Comparison of ENCODE assay signal across 24 mouse cellular contexts in the genomic region with DNA sequence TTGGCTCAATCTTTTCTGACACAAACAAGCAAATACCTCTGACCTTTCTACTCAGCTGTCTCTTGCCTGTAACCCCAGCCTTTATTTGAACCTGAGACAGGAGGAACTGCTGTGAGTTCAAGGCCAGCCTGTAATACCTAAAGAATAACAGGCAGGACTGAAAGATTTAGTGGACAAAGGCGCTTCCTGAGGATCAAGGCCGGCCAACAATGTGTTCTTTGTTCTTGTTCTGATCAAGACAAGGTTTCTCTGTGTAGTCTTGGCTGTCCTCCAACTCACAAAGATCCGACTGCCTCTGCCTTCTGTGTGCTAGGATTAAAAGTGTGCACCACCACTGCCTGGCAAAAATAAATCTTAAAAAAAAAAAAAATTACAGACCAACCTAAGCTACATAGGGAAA. TPM values are rescaled to one million over a fixed set of nuclear protein-coding genes. Genes with fewer than 3 reads are reported as not detected.
DNase-seq lines count a peak whose midpoint lies in the region; ATAC-seq and TF ChIP-seq lines count a peak whose summit lies in the region.
"Had no signal": no experiment of that assay in that cellular context is flagged by ENCODE, and none has a peak within 500 bp of the region (broad histone marks: within the 10 kb centered on the region; RNA-seq: fewer than 3 reads in every experiment).

No protein-coding gene starts in this region.

- 0 out of 2 replicates have a peak overlapping the region, but pooled peaks have one; percentile 14 for H3K27ac ChIP-seq in forebrain, embryonic 13.5 days
- H3K27ac ChIP-seq in forebrain, embryonic 14.5 days (ENCODE audit: low read depth, low read length), result no peak overlapping the region
- no peak overlapping the region for H3K27ac ChIP-seq in lung, embryonic 14.5 days (ENCODE audit: low read depth)
- peak overlapping the region; percentile 97 for H3K27ac ChIP-seq in limb, embryonic 10.5 days
- no peak overlapping the region for H3K27ac ChIP-seq in gastrocnemius, adult 2 months
- H3K27ac ChIP-seq: hindbrain, embryonic 12.5 days; kidney, postnatal 0 days; limb, embryonic 15.5 days; liver, embryonic 14.5 days; midbrain, embryonic 13.5 days had no signal

- peaks cover 71% of the 10 kb centered on the region for H3K36me3 ChIP-seq in forebrain, embryonic 13.5 days (ENCODE audit: poor library complexity, severe bottlenecking)
- H3K36me3 ChIP-seq in forebrain, embryonic 14.5 days (ENCODE audit: control insufficient read depth, insufficient read depth, low read length), result peaks cover 52% of the 10 kb centered on the region
- peaks cover 47% of the 10 kb centered on the region for H3K36me3 ChIP-seq in lung, embryonic 14.5 days (ENCODE audit: insufficient read depth)
- peaks cover 75% of the 10 kb centered on the region for H3K36me3 ChIP-seq in limb, embryonic 10.5 days

- ATAC-seq in forebrain, embryonic 13.5 days, result no peak
- no peak for ATAC-seq in forebrain, embryonic 14.5 days
- ATAC-seq in lung, embryonic 14.5 days (ENCODE audit: insufficient read depth), result no peak
- ATAC-seq: intestine, embryonic 16.5 days; midbrain, embryonic 13.5 days; Patski had no signal

- no peak overlapping the region for H3K4me2 ChIP-seq in forebrain, embryonic 13.5 days
- H3K4me2 ChIP-seq in forebrain, embryonic 14.5 days (ENCODE audit: low read length), result no peak overlapping the region
- no peak overlapping the region for H3K4me2 ChIP-seq in lung, embryonic 14.5 days
- H3K4me2 ChIP-seq: hindbrain, embryonic 12.5 days; limb, embryonic 15.5 days; midbrain, embryonic 13.5 days had no signal

- no peaks in the 10 kb centered on the region for H3K9me3 ChIP-seq in forebrain, embryonic 13.5 days (replicated peaks)
- no peaks in the 10 kb centered on the region for H3K9me3 ChIP-seq in forebrain, embryonic 14.5 days (replicated peaks; ENCODE audit: control insufficient read depth, low read length)
- no peaks in the 10 kb centered on the region for H3K9me3 ChIP-seq in lung, embryonic 14.5 days (ENCODE audit: low read depth, low read length)
- no peaks in the 10 kb centered on the region for H3K9me3 ChIP-seq in limb, embryonic 10.5 days (replicated peaks)
- H3K9me3 ChIP-seq: G1E; hindbrain, embryonic 12.5 days; limb, embryonic 15.5 days; megakaryocyte, embryonic 14.5 days; midbrain, embryonic 13.5 days had no signal

- H3K27me3 ChIP-seq in forebrain, embryonic 13.5 days, result no peaks in the 10 kb centered on the region
- H3K27me3 ChIP-seq in forebrain, embryonic 14.5 days (replicated peaks; ENCODE audit: control insufficient read depth, insufficient read depth, low read length), result no peaks in the 10 kb centered on the region
- no peaks in the 10 kb centered on the region for H3K27me3 ChIP-seq in lung, embryonic 14.5 days (ENCODE audit: insufficient read depth, low read length)
- H3K27me3 ChIP-seq in limb, embryonic 10.5 days (ENCODE audit: low read depth, poor library complexity, severe bottlenecking), result no peaks in the 10 kb centered on the region
- H3K27me3 ChIP-seq: limb, embryonic 15.5 days; midbrain, embryonic 13.5 days; Patski had no signal

- 35% methylated on average over 3 of the region's 3 CpGs for WGBS in forebrain, embryonic 13.5 days
- 33% methylated on average over 3 of the region's 3 CpGs for WGBS in forebrain, embryonic 14.5 days
- 53% methylated on average over 3 of the region's 3 CpGs for WGBS in lung, embryonic 14.5 days
- WGBS in lung, adult 2 months, result 50% methylated on average over 3 of the region's 3 CpGs
- 68% methylated on average over 3 of the region's 3 CpGs for WGBS in limb, embryonic 10.5 days

- H3K4me1 ChIP-seq in forebrain, embryonic 13.5 days, result peaks cover 37% of the 10 kb centered on the region
- peaks cover 16% of the 10 kb centered on the region for H3K4me1 ChIP-seq in forebrain, embryonic 14.5 days (ENCODE audit: control insufficient read depth, insufficient read depth, low read length)
- H3K4me1 ChIP-seq in lung, embryonic 14.5 days (ENCODE audit: insufficient read depth), result peaks cover 3% of the 10 kb centered on the region; the same call in 1 of the 2 replicates
- no peaks in the 10 kb centered on the region for H3K4me1 ChIP-seq in lung, adult 2 months (ENCODE audit: control insufficient read depth, insufficient read depth, low read length)
- H3K4me1 ChIP-seq in limb, embryonic 10.5 days, result peaks cover 67% of the 10 kb centered on the region

- H3K9ac ChIP-seq in forebrain, embryonic 13.5 days, result no peak overlapping the region
- no peak overlapping the region for H3K9ac ChIP-seq in forebrain, embryonic 14.5 days (ENCODE audit: low read length)
- no peak overlapping the region for H3K9ac ChIP-seq in lung, embryonic 14.5 days
- H3K9ac ChIP-seq: hindbrain, embryonic 12.5 days; limb, embryonic 15.5 days; liver, embryonic 14.5 days; midbrain, embryonic 13.5 days had no signal

- intact Hi-C loops in gastrocnemius, adult 2 months (cut with DNase I), result no loop called here

- H3K4me3 ChIP-seq in forebrain, embryonic 13.5 days, result no peak overlapping the region
- no peak overlapping the region for H3K4me3 ChIP-seq in forebrain, embryonic 14.5 days (ENCODE audit: low read depth, low read length)
- no peak overlapping the region for H3K4me3 ChIP-seq in lung, embryonic 14.5 days (ENCODE audit: low read depth, low read length)
- no peak overlapping the region for H3K4me3 ChIP-seq in lung, adult 2 months (replicated peaks; ENCODE audit: extremely low read depth, low read depth, low read length)
- no peak overlapping the region for H3K4me3 ChIP-seq in limb, embryonic 10.5 days
- H3K4me3 ChIP-seq in gastrocnemius, adult 2 months, result no peak overlapping the region
- H3K4me3 ChIP-seq: hindbrain, embryonic 12.5 days; limb, embryonic 15.5 days; megakaryocyte, embryonic 14.5 days; midbrain, embryonic 13.5 days had no signal

- no peak for TF ChIP-seq POLR2A in lung, adult 2 months (IDR thresholded peaks at IDR 0.05; ENCODE audit: borderline replicate concordance, extremely low read depth, low read depth, low read length)

- TF ChIP-seq CTCF in lung, embryonic 14.5 days (IDR thresholded peaks at IDR 0.05; ENCODE audit: low read depth), result no peak
- TF ChIP-seq CTCF in lung, adult 2 months (IDR thresholded peaks at IDR 0.05; ENCODE audit: insufficient read depth, low read length), result no peak
- no peak for TF ChIP-seq CTCF in gastrocnemius, adult 2 months (IDR thresholded peaks at IDR 0.05)

- DNase-seq in forebrain, embryonic 14.5 days (ENCODE audit: low spot score), result no peak
- DNase-seq in lung, embryonic 14.5 days, result peak; percentile 38
- DNase-seq in lung, adult 2 months, result no peak
- DNase-seq in NIH3T3 (ENCODE audit: low read depth), result peak; percentile 27
- DNase-seq in limb, embryonic 10.5 days (ENCODE audit: low spot score), result no peak
- DNase-seq in gastrocnemius, adult 2 months, result no peak
- DNase-seq in kidney, postnatal 14 days, result no peak
- DNase-seq: adrenal gland, postnatal 36 days; cerebellum, adult 2 months; cerebellum, postnatal 14 days; kidney, adult 8-10 months; thymus, adult 2 months; thymus, postnatal 4 days had no signal

RNA-seq across cellular contexts. Expression of a gene that starts 4.4 kb away (rescaled TPM):
- polyA plus RNA-seq in forebrain, embryonic 13.5 days (2015; fragmentation: Nextera tagmentation; extraction: Ambion mirVana), result 63.1 and 72.0 TPM in 2 replicates
- polyA plus RNA-seq in forebrain, embryonic 14.5 days (2014; fragmentation: Nextera tagmentation; extraction: Ambion mirVana), result 38.6 and 48.2 TPM in 2 replicates
- 2.8 and 3.3 TPM in 2 replicates for polyA plus RNA-seq in lung, embryonic 14.5 days (2014; fragmentation: Nextera tagmentation; extraction: Ambion mirVana)
- polyA plus RNA-seq in lung, adult 2 months (2012; rRNA removed), result 0.88 and 1.0 TPM in 2 replicates
- 44.2 and 55.2 TPM in 2 replicates for polyA plus RNA-seq in limb, embryonic 10.5 days (2016; fragmentation: Nextera tagmentation; extraction: Ambion mirVana)
- total RNA-seq in gastrocnemius, adult 2 months (2021), result under 1 TPM; 0.47 to 0.48 TPM
- total RNA-seq: monocyte, adult 5-6 weeks had no signal

RNA-seq across cellular contexts. Expression of a gene that starts 15.5 kb away (rescaled TPM):
- polyA plus RNA-seq in forebrain, embryonic 13.5 days (2015; fragmentation: Nextera tagmentation; extraction: Ambion mirVana), result 1.7 and 2.0 TPM in 2 replicates
- 2.7 and 3.8 TPM in 2 replicates for polyA plus RNA-seq in forebrain, embryonic 14.5 days (2014; fragmentation: Nextera tagmentation; extraction: Ambion mirVana)
- 0.58 and 1.9 TPM in 2 replicates for polyA plus RNA-seq in lung, embryonic 14.5 days (2014; fragmentation: Nextera tagmentation; extraction: Ambion mirVana)
- polyA plus RNA-seq in lung, adult 2 months (2012; rRNA removed), result 3.1 TPM in 2 replicates
- polyA plus RNA-seq in limb, embryonic 10.5 days (2016; fragmentation: Nextera tagmentation; extraction: Ambion mirVana), result 1.0 and 1.3 TPM in 2 replicates
- total RNA-seq in gastrocnemius, adult 2 months (2021), result under 1 TPM; 0.05 to 0.25 TPM

RNA-seq across cellular contexts. Expression of a gene that starts 15.7 kb away (rescaled TPM):
- polyA plus RNA-seq in forebrain, embryonic 13.5 days (2015; fragmentation: Nextera tagmentation; extraction: Ambion mirVana), result 32.0 and 35.1 TPM in 2 replicates
- 24.6 and 29.3 TPM in 2 replicates for polyA plus RNA-seq in forebrain, embryonic 14.5 days (2014; fragmentation: Nextera tagmentation; extraction: Ambion mirVana)
- polyA plus RNA-seq in lung, embryonic 14.5 days (2014; fragmentation: Nextera tagmentation; extraction: Ambion mirVana), result 27.1 and 33.6 TPM in 2 replicates
- 11.9 and 15.0 TPM in 2 replicates for polyA plus RNA-seq in lung, adult 2 months (2012; rRNA removed)
- 52.3 and 52.8 TPM in 2 replicates for polyA plus RNA-seq in limb, embryonic 10.5 days (2016; fragmentation: Nextera tagmentation; extraction: Ambion mirVana)
- 1 to 10 TPM; 3.2 to 3.4 TPM for total RNA-seq in gastrocnemius, adult 2 months (2021)

RNA-seq across cellular contexts. Expression of a gene that starts 15.8 kb away (rescaled TPM):
- polyA plus RNA-seq in forebrain, embryonic 13.5 days (2015; fragmentation: Nextera tagmentation; extraction: Ambion mirVana), result 119 and 129 TPM in 2 replicates
- polyA plus RNA-seq in forebrain, embryonic 14.5 days (2014; fragmentation: Nextera tagmentation; extraction: Ambion mirVana), result 111 and 113 TPM in 2 replicates
- 178 and 202 TPM in 2 replicates for polyA plus RNA-seq in lung, embryonic 14.5 days (2014; fragmentation: Nextera tagmentation; extraction: Ambion mirVana)
- polyA plus RNA-seq in lung, adult 2 months (2012; rRNA removed), result 66.8 and 75.0 TPM in 2 replicates
- 243 and 267 TPM in 2 replicates for polyA plus RNA-seq in limb, embryonic 10.5 days (2016; fragmentation: Nextera tagmentation; extraction: Ambion mirVana)
- 10 to 100 TPM; 12.9 to 16.5 TPM for total RNA-seq in gastrocnemius, adult 2 months (2021)

RNA-seq across cellular contexts. Expression of a gene that starts 41.4 kb away (rescaled TPM):
- 12.7 and 14.0 TPM in 2 replicates for polyA plus RNA-seq in forebrain, embryonic 13.5 days (2015; fragmentation: Nextera tagmentation; extraction: Ambion mirVana)
- polyA plus RNA-seq in forebrain, embryonic 14.5 days (2014; fragmentation: Nextera tagmentation; extraction: Ambion mirVana), result 22.0 and 31.5 TPM in 2 replicates
- polyA plus RNA-seq in lung, embryonic 14.5 days (2014; fragmentation: Nextera tagmentation; extraction: Ambion mirVana), result 6.9 and 9.8 TPM in 2 replicates
- 8.4 and 15.9 TPM in 2 replicates for polyA plus RNA-seq in lung, adult 2 months (2012; rRNA removed)
- 1.5 TPM in 2 replicates for polyA plus RNA-seq in limb, embryonic 10.5 days (2016; fragmentation: Nextera tagmentation; extraction: Ambion mirVana)
- total RNA-seq in gastrocnemius, adult 2 months (2021), result 100 to 1,000 TPM; 271 to 389 TPM
- total RNA-seq: monocyte, adult 5-6 weeks had no signal

Comparison
In these comparisons a context has a peak if more than half of its experiments do, and no peak if none do; other contexts are left out.
1. H3K27ac ChIP-seq: peak in forebrain, embryonic 13.5 days (single experiment) and limb, embryonic 10.5 days (single experiment); none in forebrain, embryonic 14.5 days (single experiment), lung, embryonic 14.5 days (single experiment) and gastrocnemius, adult 2 months (single experiment).
2. DNase-seq: peak in lung, embryonic 14.5 days (single experiment) and NIH3T3 (single experiment); none in forebrain, embryonic 14.5 days (single experiment), lung, adult 2 months (single experiment), limb, embryonic 10.5 days (single experiment), gastrocnemius, adult 2 months (single experiment) and kidney, postnatal 14 days (single experiment).